Comparison of ENCODE assay signal across 9 mouse cellular contexts in genomic region chr10:87812157-87813072, GRCm38 (mm10). TPM values are rescaled to one million over a fixed set of nuclear protein-coding genes. Genes with fewer than 3 reads are reported as not detected.
DNase-seq lines count a peak whose midpoint lies in the region; ATAC-seq and TF ChIP-seq lines count a peak whose summit lies in the region.
"Had no signal": no experiment of that assay in that cellular context is flagged by ENCODE, and none has a peak within 500 bp of the region (broad histone marks: within the 10 kb centered on the region; RNA-seq: fewer than 3 reads in every experiment).

No protein-coding gene starts in this region.

- H3K9me3 ChIP-seq in heart, embryonic 14.5 days (ENCODE audit: control insufficient read depth, low read length), result no peaks in the 10 kb centered on the region
- no peaks in the 10 kb centered on the region for H3K9me3 ChIP-seq in hindbrain, embryonic 13.5 days
- H3K9me3 ChIP-seq in neural tube, embryonic 11.5 days (ENCODE audit: control insufficient read depth, low read length), result no peaks in the 10 kb centered on the region

- DNase-seq in heart, adult 2 months, result no peak
- DNase-seq in embryo, embryonic 10.5 days (ENCODE audit: low spot score), result peak; percentile 79
- peak; percentile 26 for DNase-seq in neural tube, embryonic 11.5 days (ENCODE audit: low spot score)
- no peak for DNase-seq in urinary bladder, postnatal 10 days (ENCODE audit: low spot score)
- DNase-seq in urinary bladder, postnatal 25 days (ENCODE audit: low spot score), result no peak
- DNase-seq: gastrocnemius, postnatal 25 days had no signal

- TF ChIP-seq POLR2A in heart, adult 2 months (IDR thresholded peaks at IDR 0.05; ENCODE audit: insufficient read depth, low read depth, low read length), result no peak

- WGBS in heart, embryonic 14.5 days, result 16% methylated on average over 8 of the region's 8 CpGs
- WGBS in heart, adult 2 months, result 38% methylated on average over 8 of the region's 8 CpGs
- 25% methylated on average over 8 of the region's 8 CpGs for WGBS in hindbrain, embryonic 13.5 days
- WGBS in neural tube, embryonic 11.5 days, result 24% methylated on average over 8 of the region's 8 CpGs

- H3K36me3 ChIP-seq in heart, embryonic 14.5 days (ENCODE audit: control insufficient read depth, insufficient read depth, low read length), result no peaks in the 10 kb centered on the region
- no peaks in the 10 kb centered on the region for H3K36me3 ChIP-seq in heart, adult 2 months (ENCODE audit: control insufficient read depth, insufficient read depth, low read length)
- H3K36me3 ChIP-seq in hindbrain, embryonic 13.5 days, result no peaks in the 10 kb centered on the region
- H3K36me3 ChIP-seq in neural tube, embryonic 11.5 days (ENCODE audit: control insufficient read depth, insufficient read depth, low read length), result no peaks in the 10 kb centered on the region

- peak overlapping the region; percentile 15 for H3K4me2 ChIP-seq in heart, embryonic 14.5 days (ENCODE audit: low read length)
- peak overlapping the region; percentile 25 for H3K4me2 ChIP-seq in hindbrain, embryonic 13.5 days
- peak overlapping the region; percentile 9; the same call in 1 of the 2 replicates for H3K4me2 ChIP-seq in neural tube, embryonic 11.5 days (ENCODE audit: low read depth)

- H3K4me3 ChIP-seq in heart, embryonic 14.5 days (ENCODE audit: control insufficient read depth in 1 of 2, insufficient read depth in 1 of 2, low read depth in 1 of 2, low read length in 2 of 2), result no peak overlapping the region
- no peak overlapping the region for H3K4me3 ChIP-seq in heart, adult 2 months
- no peak overlapping the region for H3K4me3 ChIP-seq in hindbrain, embryonic 13.5 days
- no peak overlapping the region for H3K4me3 ChIP-seq in neural tube, embryonic 11.5 days (ENCODE audit: low read depth, low read length)

- no peak for ATAC-seq in heart, embryonic 14.5 days (ENCODE audit: insufficient number of reproducible peaks, insufficient read depth, low FRiP score, low read depth)
- peak; percentile 85 for ATAC-seq in hindbrain, embryonic 13.5 days (ENCODE audit: low FRiP score)
- no peak for ATAC-seq in neural tube, embryonic 11.5 days (ENCODE audit: insufficient read depth, low FRiP score, low TSS enrichment)
- no peak for ATAC-seq in megakaryocyte, adult 5-6 weeks (ENCODE audit: poor library complexity, severe bottlenecking)

- TF ChIP-seq EP300 in heart, adult 2 months (IDR thresholded peaks at IDR 0.05; ENCODE audit: insufficient read depth, low read depth, low read length), result no peak

- TF ChIP-seq CTCF in heart, adult 2 months (IDR thresholded peaks at IDR 0.05), result no peak

- intact Hi-C loops in heart, adult 2 months (cut with DNase I), result no loop called here

- H3K9ac ChIP-seq in heart, embryonic 14.5 days (ENCODE audit: low read length), result peak overlapping the region; percentile 0; the same call in 1 of the 2 replicates
- H3K9ac ChIP-seq in heart, adult 2 months (ENCODE audit: low read depth, low read length), result no peak overlapping the region
- peak overlapping the region; percentile 39; the same call in 1 of the 2 replicates for H3K9ac ChIP-seq in hindbrain, embryonic 13.5 days
- H3K9ac ChIP-seq in neural tube, embryonic 11.5 days (ENCODE audit: low read length), result no peak overlapping the region

- no peak overlapping the region; a peak in 1 of 4 replicates for H3K27ac ChIP-seq in heart, embryonic 14.5 days (replicated peaks in 1 of 2; ENCODE audit: control insufficient read depth in 1 of 2, insufficient read depth in 1 of 2, low read depth in 2 of 2, low read length in 2 of 2)
- H3K27ac ChIP-seq in heart, adult 2 months, result no peak overlapping the region
- peak overlapping the region; percentile 45; the same call in 1 of the 2 replicates for H3K27ac ChIP-seq in hindbrain, embryonic 13.5 days
- peak overlapping the region; percentile 20; the same call in 1 of the 2 replicates for H3K27ac ChIP-seq in neural tube, embryonic 11.5 days (ENCODE audit: low read depth, low read length)

- peaks cover 0 to 7% of the 10 kb centered on the region in 2 experiments; a peak in 2 of 4 replicates for H3K4me1 ChIP-seq in heart, embryonic 14.5 days (ENCODE audit: control insufficient read depth in 2 of 2, insufficient read depth in 2 of 2, low read length in 2 of 2)
- H3K4me1 ChIP-seq in heart, adult 2 months (ENCODE audit: control insufficient read depth, insufficient read depth, low read length), result no peaks in the 10 kb centered on the region; the same call in 1 of the 2 replicates
- peaks cover 19% of the 10 kb centered on the region for H3K4me1 ChIP-seq in hindbrain, embryonic 13.5 days (replicated peaks)
- 0 out of 2 replicates have a peak, but pooled peaks cover 5% of the 10 kb centered on the region for H3K4me1 ChIP-seq in neural tube, embryonic 11.5 days (ENCODE audit: control insufficient read depth, insufficient read depth, low read length)

- no peaks in the 10 kb centered on the region for H3K27me3 ChIP-seq in heart, embryonic 14.5 days (ENCODE audit: control insufficient read depth, insufficient read depth, low read length)
- no peaks in the 10 kb centered on the region for H3K27me3 ChIP-seq in heart, adult 2 months (ENCODE audit: control insufficient read depth, insufficient read depth, low read length)
- H3K27me3 ChIP-seq in hindbrain, embryonic 13.5 days, result no peaks in the 10 kb centered on the region
- H3K27me3 ChIP-seq in neural tube, embryonic 11.5 days (ENCODE audit: control insufficient read depth, insufficient read depth, low read length), result no peaks in the 10 kb centered on the region

- no peaks in the 10 kb centered on the region for H3K79me2 ChIP-seq in heart, adult 2 months (replicated peaks; ENCODE audit: control insufficient read depth, insufficient read depth, low read length)

RNA-seq across cellular contexts. Expression of gene Igf1, which starts 45.6 kb away (rescaled TPM):
- polyA plus RNA-seq in heart, embryonic 14.5 days (2014; fragmentation: Nextera tagmentation; extraction: Ambion mirVana), result 37.1 and 46.9 TPM in 2 replicates
- total RNA-seq in heart, adult 2 months (2021), result 10 to 100 TPM; 11.7 to 15.7 TPM
- polyA plus RNA-seq in heart, adult 2 months (2012; rRNA removed), result 16.9 and 19.8 TPM in 2 replicates
- 10.0 and 10.9 TPM in 2 replicates for polyA plus RNA-seq in hindbrain, embryonic 13.5 days (2015; fragmentation: Nextera tagmentation; extraction: Ambion mirVana)
- polyA plus RNA-seq in neural tube, embryonic 11.5 days (2014; fragmentation: Nextera tagmentation; extraction: Ambion mirVana), result 34.9 and 42.5 TPM in 2 replicates
- total RNA-seq in megakaryocyte, adult 5-6 weeks (2015), result 0.13 and 2.6 TPM in 2 replicates
- 0.16 and 0.48 TPM in 2 replicates for total RNA-seq in megakaryocyte, adult 5-6 weeks (2017)

Comparison
In these comparisons a context has a peak if more than half of its experiments do, and no peak if none do; other contexts are left out.
1. H3K9ac ChIP-seq: peak in heart, embryonic 14.5 days (single experiment) and hindbrain, embryonic 13.5 days (single experiment); none in heart, adult 2 months (single experiment) and neural tube, embryonic 11.5 days (single experiment).
2. H3K27ac ChIP-seq: peak in hindbrain, embryonic 13.5 days (single experiment) and neural tube, embryonic 11.5 days (single experiment); none in heart, embryonic 14.5 days (0 of 2) and heart, adult 2 months (single experiment).
3. DNase-seq: peak in embryo, embryonic 10.5 days (single experiment) and neural tube, embryonic 11.5 days (single experiment); none in heart, adult 2 months (0 of 2), urinary bladder, postnatal 10 days (single experiment) and urinary bladder, postnatal 25 days (single experiment).
4. Peak in every context shown above with its lines, with median percentiles within 50 percentile points of each other: H3K4me2 ChIP-seq.